In the genomic region with DNA sequence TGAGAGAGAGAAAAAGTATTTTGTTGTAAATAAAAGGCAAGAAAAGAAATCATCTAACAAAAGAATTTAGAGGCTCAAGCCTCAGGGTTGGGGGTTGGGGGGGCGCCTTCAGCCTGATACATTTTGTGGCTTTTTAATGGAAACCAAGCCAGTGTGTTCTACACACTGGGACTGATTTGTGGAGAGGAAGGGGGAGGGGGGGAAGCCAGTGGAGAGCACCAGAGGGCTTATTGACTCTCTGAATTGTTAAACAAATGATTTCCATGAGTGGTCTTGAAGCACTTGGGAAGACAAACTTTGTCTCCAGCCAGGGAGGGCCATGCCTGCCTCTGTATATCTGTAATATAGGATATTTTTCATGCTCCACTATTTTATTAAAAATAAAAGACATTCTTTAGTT, we compare ENCODE assay signal across 16 mouse cellular contexts. TPM values are rescaled to one million over a fixed set of nuclear protein-coding genes. Genes with fewer than 3 reads are reported as not detected.
A peak's percentile ranks its signal among the peaks of the same experiment; 100 is the strongest.
DNase-seq lines count a peak whose midpoint lies in the region; ATAC-seq lines count a peak whose summit lies in the region.
"Had no signal": no experiment of that assay in that cellular context is flagged by ENCODE, and none has a peak within 500 bp of the region (broad histone marks: within the 10 kb centered on the region; RNA-seq: fewer than 3 reads in every experiment).

No protein-coding gene starts in this region.

- H3K27me3 ChIP-seq in forebrain, embryonic 11.5 days (ENCODE audit: control insufficient read depth, insufficient read depth, low read length), result peaks cover 88% of the 10 kb centered on the region
- H3K27me3 ChIP-seq in forebrain, embryonic 15.5 days, result peaks cover 89% of the 10 kb centered on the region
- peaks cover 3% of the 10 kb centered on the region; the same call in 1 of the 2 replicates for H3K27me3 ChIP-seq in embryonic facial prominence, embryonic 15.5 days
- H3K27me3 ChIP-seq in limb, embryonic 12.5 days, result peaks cover 32% of the 10 kb centered on the region
- peaks cover 21% of the 10 kb centered on the region for H3K27me3 ChIP-seq in neural tube, embryonic 13.5 days
- peaks cover 62% of the 10 kb centered on the region for H3K27me3 ChIP-seq in liver, embryonic 11.5 days (replicated peaks; ENCODE audit: control insufficient read depth, insufficient read depth, low read length)

- H3K4me2 ChIP-seq in forebrain, embryonic 11.5 days (ENCODE audit: low read depth, low read length, severe bottlenecking), result peak overlapping the region; percentile 89
- no peak overlapping the region for H3K4me2 ChIP-seq in forebrain, embryonic 15.5 days (replicated peaks)
- H3K4me2 ChIP-seq in embryonic facial prominence, embryonic 15.5 days (replicated peaks), result peak overlapping the region; percentile 92
- peak overlapping the region; percentile 91 for H3K4me2 ChIP-seq in limb, embryonic 12.5 days
- H3K4me2 ChIP-seq in neural tube, embryonic 13.5 days, result peak overlapping the region; percentile 94
- H3K4me2 ChIP-seq in liver, embryonic 11.5 days, result no peak overlapping the region
- H3K4me2 ChIP-seq: intestine, embryonic 15.5 days had no signal

- no peak overlapping the region for H3K9ac ChIP-seq in forebrain, embryonic 11.5 days (ENCODE audit: low read length)
- no peak overlapping the region for H3K9ac ChIP-seq in forebrain, embryonic 15.5 days (replicated peaks)
- H3K9ac ChIP-seq in embryonic facial prominence, embryonic 15.5 days, result no peak overlapping the region
- peak overlapping the region; percentile 27; the same call in 1 of the 2 replicates for H3K9ac ChIP-seq in limb, embryonic 12.5 days (replicated peaks)
- peak overlapping the region; percentile 78 for H3K9ac ChIP-seq in neural tube, embryonic 13.5 days
- H3K9ac ChIP-seq in liver, embryonic 11.5 days (ENCODE audit: low read depth, low read length), result no peak overlapping the region
- H3K9ac ChIP-seq: intestine, embryonic 15.5 days had no signal

- no peaks in the 10 kb centered on the region; the same call in 1 of the 2 replicates for H3K9me3 ChIP-seq in forebrain, embryonic 11.5 days (ENCODE audit: control insufficient read depth, low read length)
- no peaks in the 10 kb centered on the region for H3K9me3 ChIP-seq in forebrain, embryonic 15.5 days
- no peaks in the 10 kb centered on the region for H3K9me3 ChIP-seq in embryonic facial prominence, embryonic 15.5 days (replicated peaks)
- no peaks in the 10 kb centered on the region for H3K9me3 ChIP-seq in limb, embryonic 12.5 days
- no peaks in the 10 kb centered on the region for H3K9me3 ChIP-seq in neural tube, embryonic 13.5 days
- no peaks in the 10 kb centered on the region for H3K9me3 ChIP-seq in liver, embryonic 11.5 days (ENCODE audit: control insufficient read depth, low read length)
- H3K9me3 ChIP-seq: intestine, embryonic 15.5 days had no signal

- peak overlapping the region; percentile 55; the same call in 1 of the 2 replicates for H3K4me3 ChIP-seq in forebrain, embryonic 11.5 days (ENCODE audit: low read depth, low read length)
- no peak overlapping the region for H3K4me3 ChIP-seq in forebrain, embryonic 15.5 days
- peak overlapping the region; percentile 71 for H3K4me3 ChIP-seq in embryonic facial prominence, embryonic 15.5 days (replicated peaks)
- peak overlapping the region; percentile 82 for H3K4me3 ChIP-seq in limb, embryonic 12.5 days (replicated peaks)
- H3K4me3 ChIP-seq in neural tube, embryonic 13.5 days, result peak overlapping the region; percentile 78
- H3K4me3 ChIP-seq in liver, embryonic 11.5 days (ENCODE audit: low read depth, low read length), result no peak overlapping the region

- H3K36me3 ChIP-seq in forebrain, embryonic 11.5 days (ENCODE audit: control insufficient read depth, insufficient read depth, low read length), result no peaks in the 10 kb centered on the region
- H3K36me3 ChIP-seq in forebrain, embryonic 15.5 days, result no peaks in the 10 kb centered on the region
- no peaks in the 10 kb centered on the region for H3K36me3 ChIP-seq in embryonic facial prominence, embryonic 15.5 days
- H3K36me3 ChIP-seq in limb, embryonic 12.5 days, result no peaks in the 10 kb centered on the region
- no peaks in the 10 kb centered on the region for H3K36me3 ChIP-seq in neural tube, embryonic 13.5 days
- no peaks in the 10 kb centered on the region for H3K36me3 ChIP-seq in liver, embryonic 11.5 days (ENCODE audit: control insufficient read depth, insufficient read depth, low read length)
- H3K36me3 ChIP-seq: intestine, embryonic 15.5 days had no signal

- no peak for ATAC-seq in forebrain, embryonic 11.5 days (replicated peaks; ENCODE audit: low FRiP score)
- ATAC-seq in forebrain, embryonic 15.5 days (replicated peaks), result no peak
- ATAC-seq in embryonic facial prominence, embryonic 15.5 days (ENCODE audit: insufficient number of reproducible peaks, low FRiP score, low TSS enrichment, low read depth), result no peak
- ATAC-seq in limb, embryonic 12.5 days (ENCODE audit: insufficient number of reproducible peaks, insufficient read depth, low FRiP score, low TSS enrichment, low read depth), result no peak
- no peak for ATAC-seq in neural tube, embryonic 13.5 days (ENCODE audit: low read depth)
- no peak for ATAC-seq in liver, embryonic 11.5 days (replicated peaks; ENCODE audit: low FRiP score)
- ATAC-seq: activated CD4-positive, CD25-positive, alpha-beta regulatory T cell, adult 4 months; intestine, embryonic 15.5 days had no signal

- DNase-seq in forebrain, embryonic 11.5 days (ENCODE audit: low spot score), result no peak
- no peak for DNase-seq in cerebellum, postnatal 4 days (ENCODE audit: low spot score in 2 of 2)
- no peak for DNase-seq in liver, embryonic 11.5 days (ENCODE audit: low spot score)
- DNase-seq in layer of hippocampus, adult 8-10 months (ENCODE audit: low spot score in 2 of 2), result no peak
- DNase-seq: cerebellum, adult 18-20 months; heart, adult 18-20 months; lung, postnatal 4 days; thymus, postnatal 36 days had no signal

- WGBS in forebrain, embryonic 11.5 days, result 4% methylated on average over 1 of the region's 1 CpGs
- 23% methylated on average over 1 of the region's 1 CpGs for WGBS in forebrain, embryonic 15.5 days
- WGBS in embryonic facial prominence, embryonic 15.5 days, result 46% methylated on average over 1 of the region's 1 CpGs
- 6% methylated on average over 1 of the region's 1 CpGs for WGBS in limb, embryonic 12.5 days
- 14% methylated on average over 1 of the region's 1 CpGs for WGBS in neural tube, embryonic 13.5 days
- 59% methylated on average over 1 of the region's 1 CpGs for WGBS in liver, embryonic 11.5 days

- peaks cover 27% of the 10 kb centered on the region for H3K4me1 ChIP-seq in forebrain, embryonic 11.5 days (replicated peaks; ENCODE audit: control insufficient read depth, insufficient read depth, low read length)
- peaks cover 33% of the 10 kb centered on the region for H3K4me1 ChIP-seq in forebrain, embryonic 15.5 days
- peaks cover 68% of the 10 kb centered on the region for H3K4me1 ChIP-seq in embryonic facial prominence, embryonic 15.5 days
- H3K4me1 ChIP-seq in limb, embryonic 12.5 days (replicated peaks), result peaks cover 71% of the 10 kb centered on the region
- H3K4me1 ChIP-seq in neural tube, embryonic 13.5 days (replicated peaks), result peaks cover 74% of the 10 kb centered on the region
- H3K4me1 ChIP-seq in liver, embryonic 11.5 days (replicated peaks; ENCODE audit: control insufficient read depth, insufficient read depth, low read length), result peaks cover 4% of the 10 kb centered on the region

- H3K27ac ChIP-seq in forebrain, embryonic 11.5 days (ENCODE audit: low read depth, low read length), result no peak overlapping the region
- no peak overlapping the region for H3K27ac ChIP-seq in forebrain, embryonic 15.5 days (replicated peaks)
- 0 out of 2 replicates have a peak overlapping the region, but pooled peaks have one; percentile 48 for H3K27ac ChIP-seq in embryonic facial prominence, embryonic 15.5 days (replicated peaks)
- H3K27ac ChIP-seq in limb, embryonic 12.5 days, result peak overlapping the region; percentile 97
- H3K27ac ChIP-seq in neural tube, embryonic 13.5 days (replicated peaks), result 0 out of 2 replicates have a peak overlapping the region, but pooled peaks have one; percentile 13
- H3K27ac ChIP-seq in liver, embryonic 11.5 days (ENCODE audit: low read depth, low read length), result no peak overlapping the region
- H3K27ac ChIP-seq: intestine, embryonic 15.5 days had no signal

RNA-seq across cellular contexts. Expression of gene Fzd10, which starts 3.0 kb away (rescaled TPM):
- 6.1 and 6.6 TPM in 2 replicates for polyA plus RNA-seq in forebrain, embryonic 11.5 days (2014; fragmentation: Nextera tagmentation; extraction: Ambion mirVana)
- polyA plus RNA-seq in forebrain, embryonic 15.5 days (2015; fragmentation: Nextera tagmentation; extraction: Ambion mirVana), result 0.64 and 1.1 TPM in 2 replicates
- 9.0 and 10.4 TPM in 2 replicates for polyA plus RNA-seq in embryonic facial prominence, embryonic 15.5 days (2015; fragmentation: Nextera tagmentation; extraction: Ambion mirVana)
- 10.9 and 12.5 TPM in 2 replicates for polyA plus RNA-seq in limb, embryonic 12.5 days (2016; fragmentation: Nextera tagmentation; extraction: Ambion mirVana)
- 4.9 and 6.4 TPM in 2 replicates for polyA plus RNA-seq in neural tube, embryonic 13.5 days (2015; fragmentation: Nextera tagmentation; extraction: Ambion mirVana)
- 0.44 TPM in 2 replicates for polyA plus RNA-seq in liver, embryonic 11.5 days (2014; fragmentation: Nextera tagmentation; extraction: Ambion mirVana)
- under 1 TPM; 0.47 to 0.86 (median 0.67) TPM for total RNA-seq in layer of hippocampus, adult 8-10 months (2022)
- total RNA-seq: MEL had no signal
- polyA plus RNA-seq: activated CD4-positive, CD25-positive, alpha-beta regulatory T cell, adult 4 months; liver, embryonic 16.5 days had no signal

Comparison
In these comparisons a context has a peak if more than half of its experiments do, and no peak if none do; other contexts are left out.
1. H3K4me2 ChIP-seq: peak in forebrain, embryonic 11.5 days (single experiment), embryonic facial prominence, embryonic 15.5 days (single experiment), limb, embryonic 12.5 days (single experiment) and neural tube, embryonic 13.5 days (single experiment); none in forebrain, embryonic 15.5 days (single experiment) and liver, embryonic 11.5 days (single experiment).
2. H3K4me3 ChIP-seq: peak in forebrain, embryonic 11.5 days (single experiment), embryonic facial prominence, embryonic 15.5 days (single experiment), limb, embryonic 12.5 days (single experiment) and neural tube, embryonic 13.5 days (single experiment); none in forebrain, embryonic 15.5 days (single experiment) and liver, embryonic 11.5 days (single experiment).
3. H3K27ac ChIP-seq: peak in embryonic facial prominence, embryonic 15.5 days (single experiment), limb, embryonic 12.5 days (single experiment) and neural tube, embryonic 13.5 days (single experiment); none in forebrain, embryonic 11.5 days (single experiment), forebrain, embryonic 15.5 days (single experiment) and liver, embryonic 11.5 days (single experiment).
4. H3K9ac ChIP-seq: peak in limb, embryonic 12.5 days (single experiment) and neural tube, embryonic 13.5 days (single experiment); none in forebrain, embryonic 11.5 days (single experiment), forebrain, embryonic 15.5 days (single experiment), embryonic facial prominence, embryonic 15.5 days (single experiment) and liver, embryonic 11.5 days (single experiment).